Mouse (Mus musculus) MEL (cell line): ENCODE data around the gene Unc5b.

ENCODE experiments used
- CTCF ChIP-seq, 3 experiments: IDR thresholded peaks in 2 of 3; conservative IDR thresholded peaks in 1 of 3; 2 replicates each; pipeline ENCODE4 v1.5.1; 2011 to 2012; ENCODE audit warnings: low read length in 3 of 3, low read depth in 2 of 3, mild to moderate bottlenecking in 2 of 3, improper control_type of control experiment in 1 of 3, inconsistent platforms in 1 of 3, mixed read lengths in 1 of 3, moderate library complexity in 1 of 3; ENCODE audit not compliant: control insufficient read depth in 1 of 3, insufficient read depth in 1 of 3, poor library complexity in 1 of 3, severe bottlenecking in 1 of 3
- GATA1 ChIP-seq: IDR thresholded peaks from 2 replicates; pipeline ENCODE4 v1.6.1; 2011; ENCODE audit warnings: low read depth, low read length, improper control_type of control experiment
- KAT2A ChIP-seq: conservative IDR thresholded peaks from 2 replicates; pipeline ENCODE4 v1.6.1; 2012; ENCODE audit warnings: low read depth, low read length, improper control_type of control experiment, inconsistent platforms

DNA sequence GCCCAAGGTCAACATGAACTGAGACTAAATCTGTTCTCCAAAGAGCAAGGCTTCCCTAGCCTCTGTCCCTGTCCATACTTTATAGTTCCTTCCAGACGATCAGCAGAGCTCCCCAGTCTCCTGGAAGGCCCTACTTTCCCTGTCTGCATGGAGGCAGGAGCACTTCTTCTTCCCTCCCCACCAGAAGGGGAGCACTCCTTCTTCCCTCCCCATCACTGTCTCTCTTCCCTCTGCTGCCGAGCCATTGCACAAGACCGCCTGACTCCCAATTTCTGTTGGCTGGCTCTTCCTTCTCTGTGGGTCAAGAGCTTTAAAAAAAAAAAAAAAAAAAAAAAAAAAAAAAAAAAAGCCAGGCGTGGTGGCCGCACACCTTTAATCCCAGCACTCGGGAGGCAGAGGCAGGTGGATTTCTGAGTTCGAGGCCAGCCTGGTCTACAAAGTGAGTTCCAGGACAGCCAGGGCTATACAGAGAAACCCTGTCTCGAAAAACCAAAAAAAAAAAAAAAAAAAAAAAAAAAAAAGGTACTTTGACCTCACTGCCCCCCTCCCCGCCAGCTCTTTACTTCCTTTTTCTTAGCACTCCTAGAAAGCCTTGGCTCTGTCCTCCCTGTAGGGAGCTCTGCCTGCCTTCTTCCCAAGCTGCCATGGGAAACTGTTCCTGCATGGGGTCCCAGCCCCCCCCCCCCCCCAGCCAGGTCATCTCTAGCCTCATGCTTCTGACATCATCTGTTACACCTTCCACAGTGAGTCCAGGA, 93.3 kb downstream of the Unc5b start:
- no peak for TF ChIP-seq CTCF (IDR thresholded peaks at IDR 0.05 in 2 of 3, conservative IDR thresholded peaks at IDR 0.05 in 1 of 3; ENCODE audit: control insufficient read depth in 1 of 3, insufficient read depth in 1 of 3, low read depth in 2 of 3, low read length in 3 of 3, poor library complexity in 1 of 3, severe bottlenecking in 1 of 3)
- no peak for TF ChIP-seq GATA1
- no peak for TF ChIP-seq KAT2A
